Mouse (Mus musculus) liver, adult 2 months (tissue): ENCODE results near the gene Emp3. TPM values are rescaled to one million over a fixed set of nuclear protein-coding genes. Genes with fewer than 3 reads are reported as not detected.

Experiments
- DNase-seq: peaks from one replicate; pipeline ENCODE4 v3.0.0-alpha.2; 2011; ENCODE audit warnings: low read depth, low spot score; ENCODE audit errors: extremely low read depth
- H3K27ac ChIP-seq: fragments of 200-500 bp; replicated peaks from 2 replicates; pipeline ENCODE4 v1.5.1; 2012; ENCODE audit warnings: low read depth, mild to moderate bottlenecking, control low read depth, inconsistent platforms, low read length; ENCODE audit not compliant: insufficient read depth
- H3K27me3 ChIP-seq: fragments of 200-500 bp; 2 replicates; pipeline ENCODE4 v1.6.1; 2012; ENCODE audit warnings: mild to moderate bottlenecking, moderate library complexity, low read length, inconsistent platforms; ENCODE audit not compliant: control insufficient read depth, insufficient read depth
- H3K36me3 ChIP-seq: fragments of 200-500 bp; 2 replicates; pipeline ENCODE4 v1.6.1; 2012; ENCODE audit warnings: low read length, inconsistent platforms; ENCODE audit not compliant: control insufficient read depth, insufficient read depth
- H3K4me1 ChIP-seq: fragments of 200-500 bp; 2 replicates; pipeline ENCODE4 v1.6.1; 2011; ENCODE audit warnings: low read length; ENCODE audit not compliant: control insufficient read depth, insufficient read depth
- H3K4me3 ChIP-seq: fragments of 200-500 bp; 2 replicates; pipeline ENCODE4 v1.5.1; 2011; ENCODE audit warnings: low read depth, mild to moderate bottlenecking, control low read depth, low read length, moderate library complexity; ENCODE audit not compliant: insufficient read depth
- H3K79me2 ChIP-seq: fragments of 200-500 bp; 2 replicates; pipeline ENCODE4 v1.6.1; 2012; ENCODE audit warnings: inconsistent platforms, mild to moderate bottlenecking, low read length, moderate library complexity; ENCODE audit not compliant: control insufficient read depth, insufficient read depth
- H3K9ac ChIP-seq: fragments of 200-500 bp; 2 replicates; pipeline ENCODE4 v1.6.1; 2012; ENCODE audit warnings: low read depth, mild to moderate bottlenecking, control low read depth, inconsistent platforms, low read length
- CTCF ChIP-seq: fragments of 200-500 bp; IDR thresholded peaks from 2 replicates; pipeline ENCODE4 v1.5.1; 2011; ENCODE audit warnings: low read depth, low read length, control low read depth
- POLR2A ChIP-seq: fragments of 200-500 bp; IDR thresholded peaks from 2 replicates; pipeline ENCODE4 v1.6.1; 2011; ENCODE audit warnings: low read length, control low read depth; ENCODE audit not compliant: insufficient read depth; ENCODE audit errors: extremely low read depth
- WGBS: fragments of 180-500 bp; shearing (Covaris S2); methylation state at CpG from one replicate; pipeline ENCODE4 v1.1.7; 2018; 5-methylcytosine and 5-hydroxymethylcytosine counted together
- polyA plus RNA-seq: library from polyadenylated mRNA; depleted of rRNA; stranded (reverse); fragments of >200 nt; gene quantifications from 2 replicates; pipeline ENCODE4 v1.2.3, GENCODE M21; 2012
- total RNA-seq: library from RNA; depleted of rRNA; stranded (reverse); fragments of >200 nt; gene quantifications from 2 replicates; pipeline ENCODE4 v1.2.3, GENCODE M21; 2014

The Emp3 gene
- total and polyA plus RNA-seq, 2 experiments, result 3.6 to 13.6 TPM

DNA sequence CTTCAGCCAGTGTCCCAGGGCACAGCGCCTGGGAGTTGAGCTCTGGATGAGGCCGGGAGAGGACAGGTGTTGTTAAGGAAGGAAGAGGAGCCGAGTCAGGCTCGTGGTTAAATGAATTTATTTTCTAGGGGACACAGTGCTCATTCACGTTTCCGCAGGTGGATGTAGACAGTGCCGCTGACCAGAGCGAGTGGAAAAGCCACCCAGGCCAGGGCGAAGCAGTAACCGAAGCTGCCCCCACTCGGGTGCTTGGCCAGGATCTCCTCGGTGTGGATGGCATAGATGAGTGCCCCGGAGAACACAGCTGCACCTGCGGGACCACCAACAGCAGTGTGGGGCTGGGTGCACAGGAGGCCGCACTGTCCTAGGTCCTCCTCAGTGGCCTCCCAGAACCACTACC is 3.3 kb downstream of the Emp3 start:
- Histone ChIP-seq H3K27me3 (no peaks in the 10 kb centered on the region), H3K27ac (no peak overlapping the region), H3K36me3 (peaks cover 2% of the 10 kb centered on the region; the same call in 1 of the 2 replicates), H3K9ac (no peak overlapping the region), H3K4me1 (no peaks in the 10 kb centered on the region), H3K79me2 (no peaks in the 10 kb centered on the region), H3K4me3 (no peak overlapping the region)
- TF ChIP-seq CTCF, result no peak
- no peak for TF ChIP-seq POLR2A
- DNase-seq, result no peak
- 94% methylated on average over 15 of the region's 15 CpGs for WGBS

GRCm38 (mm10) chr7:45917004-45917704 is 4.0 kb downstream of the Emp3 start:
- H3K36me3 ChIP-seq, result peaks cover 2% of the 10 kb centered on the region; the same call in 1 of the 2 replicates
- 69% methylated on average over 13 of the region's 13 CpGs for WGBS
- DNase-seq, result no peak
- no peaks in the 10 kb centered on the region for H3K4me1 ChIP-seq
- no peak overlapping the region for H3K27ac ChIP-seq
- H3K4me3 ChIP-seq, result no peak overlapping the region
- TF ChIP-seq CTCF (no peak), POLR2A (no peak)
- H3K27me3 ChIP-seq, result no peaks in the 10 kb centered on the region
- H3K9ac ChIP-seq, result no peak overlapping the region
- H3K79me2 ChIP-seq, result no peaks in the 10 kb centered on the region

- DNase-seq, result no peak
- Histone ChIP-seq H3K27ac (no peak overlapping the region), H3K4me1 (no peaks in the 10 kb centered on the region), H3K9ac (peak overlapping the region; percentile 16; the same call in 1 of the 2 replicates), H3K4me3 (peak overlapping the region; percentile 29; the same call in 1 of the 2 replicates), H3K27me3 (no peaks in the 10 kb centered on the region), H3K79me2 (no peaks in the 10 kb centered on the region), H3K36me3 (peaks cover 5% of the 10 kb centered on the region; the same call in 1 of the 2 replicates)
- TF ChIP-seq POLR2A (no peak), CTCF (no peak)
- 72% methylated on average over 26 of the region's 26 CpGs for WGBS
Observed at GRCm38 (mm10) chr7:45916056-45917003, 4.9 kb downstream of the Emp3 start.

DNA sequence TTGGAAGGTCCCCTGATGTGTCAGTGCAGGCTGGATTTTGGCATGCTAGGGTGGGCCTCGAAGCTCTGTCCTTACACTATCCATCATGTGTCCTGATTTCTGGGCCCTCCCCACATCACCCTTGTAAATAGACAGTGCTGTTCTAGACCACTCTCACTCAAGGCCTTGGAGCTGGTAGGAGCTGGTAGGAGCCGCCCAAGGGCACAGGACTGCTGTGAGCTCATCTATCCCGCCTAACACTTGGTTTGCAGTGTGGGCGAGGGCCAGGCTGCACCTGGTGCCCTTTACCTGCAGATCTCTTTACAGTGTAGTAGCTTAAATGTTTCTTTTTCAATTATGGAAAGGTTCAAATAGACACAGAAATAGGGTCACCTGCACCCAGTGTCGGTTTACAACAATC is 6.2 kb downstream of the Emp3 start:
- H3K4me1 ChIP-seq, result no peaks in the 10 kb centered on the region
- H3K4me3 ChIP-seq, result no peak overlapping the region
- peaks cover 5% of the 10 kb centered on the region; the same call in 1 of the 2 replicates for H3K36me3 ChIP-seq
- WGBS, result 97% methylated on average over 5 of the region's 5 CpGs
- no peaks in the 10 kb centered on the region for H3K27me3 ChIP-seq
- no peak overlapping the region for H3K27ac ChIP-seq
- no peak overlapping the region for H3K9ac ChIP-seq
- no peaks in the 10 kb centered on the region for H3K79me2 ChIP-seq
- TF ChIP-seq POLR2A (no peak), CTCF (no peak)
- no peak for DNase-seq

DNA sequence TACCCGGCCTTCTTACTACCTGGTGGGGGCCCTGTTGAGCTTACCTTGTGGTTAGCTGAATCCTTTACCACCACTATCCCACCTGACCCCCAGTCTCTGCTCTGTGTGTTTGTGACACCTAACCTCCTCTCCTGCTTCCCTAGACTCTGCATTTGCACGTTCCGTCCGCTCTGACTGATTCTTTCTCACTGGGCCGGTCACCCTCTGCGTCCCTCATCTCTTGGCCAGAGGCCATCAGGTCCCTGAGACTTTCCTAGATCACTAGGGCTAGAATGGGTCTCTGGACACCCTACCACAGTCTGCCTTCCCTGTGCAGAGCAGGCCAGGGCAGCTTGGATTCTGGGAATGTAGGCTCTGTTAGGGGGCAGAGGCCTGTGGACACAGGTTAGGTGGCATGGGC is 7.1 kb downstream of the Emp3 start:
- Histone ChIP-seq H3K36me3 (peaks cover 5% of the 10 kb centered on the region; the same call in 1 of the 2 replicates), H3K79me2 (no peaks in the 10 kb centered on the region), H3K4me3 (no peak overlapping the region), H3K9ac (no peak overlapping the region), H3K4me1 (no peaks in the 10 kb centered on the region), H3K27ac (no peak overlapping the region), H3K27me3 (no peaks in the 10 kb centered on the region)
- DNase-seq, result no peak
- WGBS, result 93% methylated on average over 6 of the region's 6 CpGs
- TF ChIP-seq POLR2A (no peak), CTCF (no peak)

DNA sequence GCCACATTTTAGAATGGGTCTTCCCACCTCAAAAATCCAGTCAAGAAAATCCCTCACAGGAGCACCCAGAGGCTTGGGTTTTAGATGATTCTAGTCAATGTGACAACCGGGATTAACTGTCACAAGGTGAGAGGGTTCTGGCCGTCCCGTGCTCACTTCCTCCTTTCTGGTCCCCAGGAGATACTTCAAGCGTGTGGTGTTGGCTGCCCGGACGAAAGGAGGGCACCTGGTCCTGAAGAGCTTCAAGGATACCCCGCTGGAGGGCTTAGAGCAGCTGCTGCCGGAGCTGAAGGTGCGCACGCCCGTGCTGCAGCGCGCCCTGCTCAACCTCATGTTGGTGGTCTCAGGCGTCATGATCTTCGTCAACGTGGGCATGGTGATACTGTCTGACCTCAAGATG is 12.1 kb downstream of the Emp3 start:
- no peak overlapping the region for H3K9ac ChIP-seq
- no peaks in the 10 kb centered on the region for H3K27me3 ChIP-seq
- H3K79me2 ChIP-seq, result no peaks in the 10 kb centered on the region
- no peak overlapping the region for H3K4me3 ChIP-seq
- no peak for DNase-seq
- TF ChIP-seq POLR2A (no peak), CTCF (no peak)
- H3K4me1 ChIP-seq, result no peaks in the 10 kb centered on the region
- peaks cover 25% of the 10 kb centered on the region for H3K36me3 ChIP-seq
- H3K27ac ChIP-seq, result no peak overlapping the region
- WGBS, result 96% methylated on average over 16 of the region's 16 CpGs
